ENCODE assay signal across 18 mouse cellular contexts in the genomic region with DNA sequence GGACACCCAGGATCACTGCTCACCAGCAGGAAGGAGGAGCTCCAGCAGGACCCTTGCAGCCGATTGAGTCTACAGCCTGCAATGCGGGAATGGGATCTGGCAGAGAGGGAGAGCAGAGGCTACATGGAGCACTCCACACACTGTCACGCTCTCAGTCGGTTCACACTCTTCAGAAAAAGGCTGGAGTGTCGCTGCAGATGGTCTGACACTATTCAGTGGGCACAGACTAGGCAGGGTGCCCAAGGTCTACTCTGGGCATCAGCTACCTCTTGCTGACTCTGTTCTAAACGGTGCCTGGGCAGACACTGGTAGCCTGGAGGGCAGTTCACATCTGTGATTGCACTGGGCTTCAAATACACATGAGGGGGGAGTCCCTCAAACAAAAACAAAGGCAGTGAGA.
DNase-seq lines count a peak whose midpoint lies in the region; ATAC-seq and TF ChIP-seq lines count a peak whose summit lies in the region.
"Had no signal": no experiment of that assay in that cellular context is flagged by ENCODE, and none has a peak within 500 bp of the region (broad histone marks: within the 10 kb centered on the region; RNA-seq: fewer than 3 reads in every experiment).

No protein-coding gene starts in this region.

- no peak overlapping the region for H3K4me3 ChIP-seq in forebrain, embryonic 13.5 days
- no peak overlapping the region for H3K4me3 ChIP-seq in forebrain, embryonic 11.5 days (ENCODE audit: low read depth, low read length)
- H3K4me3 ChIP-seq in left cerebral cortex, adult 2 months, result no peak overlapping the region
- H3K4me3 ChIP-seq: embryonic facial prominence, embryonic 15.5 days; liver, embryonic 13.5 days; myocyte had no signal

- ATAC-seq in forebrain, embryonic 13.5 days, result peak; percentile 51; the same call in 1 of the 2 replicates
- ATAC-seq in forebrain, embryonic 11.5 days (replicated peaks; ENCODE audit: low FRiP score), result no peak

- H3K4me1 ChIP-seq in forebrain, embryonic 13.5 days, result no peaks in the 10 kb centered on the region
- no peaks in the 10 kb centered on the region for H3K4me1 ChIP-seq in forebrain, embryonic 11.5 days (replicated peaks; ENCODE audit: control insufficient read depth, insufficient read depth, low read length)
- H3K4me1 ChIP-seq: embryonic facial prominence, embryonic 15.5 days; liver, embryonic 13.5 days had no signal

- no peak overlapping the region for H3K4me2 ChIP-seq in forebrain, embryonic 13.5 days
- H3K4me2 ChIP-seq in forebrain, embryonic 11.5 days (ENCODE audit: low read depth, low read length, severe bottlenecking), result no peak overlapping the region
- H3K4me2 ChIP-seq: embryonic facial prominence, embryonic 15.5 days; liver, embryonic 13.5 days had no signal

- no peak for DNase-seq in forebrain, embryonic 11.5 days (ENCODE audit: low spot score)
- peak; percentile 24 to 60 for DNase-seq in layer of hippocampus, adult 18-20 months (ENCODE audit: low spot score in 2 of 2)
- no peak for DNase-seq in layer of hippocampus, adult 11-12 months (ENCODE audit: low spot score)
- peak; percentile 82 for DNase-seq in brain, adult 2 months (ENCODE audit: low read depth, low spot score)
- DNase-seq in left cerebral cortex, adult 2 months (ENCODE audit: extremely low spot score in 1 of 2, low spot score in 2 of 2), result peak in 1 of 2 experiments; percentile 25
- DNase-seq in kidney, adult 11 months, result no peak
- DNase-seq: adrenal gland, adult 8-10 months; B cell, adult 2 months; heart, adult 18-20 months; heart, postnatal 10 days; kidney, adult 18-20 months; kidney, postnatal 25 days; liver, embryonic 13.5 days; lung, postnatal 10 days had no signal

- no peaks in the 10 kb centered on the region for H3K9me3 ChIP-seq in forebrain, embryonic 13.5 days (replicated peaks)
- H3K9me3 ChIP-seq in forebrain, embryonic 11.5 days (ENCODE audit: control insufficient read depth, low read length), result no peaks in the 10 kb centered on the region
- H3K9me3 ChIP-seq: embryonic facial prominence, embryonic 15.5 days; liver, embryonic 13.5 days had no signal

- no peaks in the 10 kb centered on the region for H3K36me3 ChIP-seq in forebrain, embryonic 13.5 days (ENCODE audit: poor library complexity, severe bottlenecking)
- H3K36me3 ChIP-seq in forebrain, embryonic 11.5 days (ENCODE audit: control insufficient read depth, insufficient read depth, low read length), result no peaks in the 10 kb centered on the region
- H3K36me3 ChIP-seq: embryonic facial prominence, embryonic 15.5 days; liver, embryonic 13.5 days had no signal

- TF ChIP-seq CTCF in left cerebral cortex, adult 2 months (IDR thresholded peaks at IDR 0.05), result no peak

- intact Hi-C loops in left cerebral cortex, adult 2 months (cut with DNase I), result no loop called here

- no peak overlapping the region for H3K9ac ChIP-seq in forebrain, embryonic 13.5 days
- no peak overlapping the region for H3K9ac ChIP-seq in forebrain, embryonic 11.5 days (ENCODE audit: low read length)
- H3K9ac ChIP-seq: embryonic facial prominence, embryonic 15.5 days; liver, embryonic 13.5 days had no signal

- no peaks in the 10 kb centered on the region for H3K27me3 ChIP-seq in forebrain, embryonic 13.5 days
- H3K27me3 ChIP-seq in forebrain, embryonic 11.5 days (ENCODE audit: control insufficient read depth, insufficient read depth, low read length), result no peaks in the 10 kb centered on the region
- H3K27me3 ChIP-seq: embryonic facial prominence, embryonic 15.5 days; liver, embryonic 13.5 days had no signal

- no peak overlapping the region for H3K27ac ChIP-seq in forebrain, embryonic 13.5 days
- H3K27ac ChIP-seq in forebrain, embryonic 11.5 days (ENCODE audit: low read depth, low read length), result no peak overlapping the region
- peak overlapping the region; percentile 61 for H3K27ac ChIP-seq in left cerebral cortex, adult 2 months
- H3K27ac ChIP-seq: embryonic facial prominence, embryonic 15.5 days; liver, embryonic 13.5 days; stomach, postnatal 0 days had no signal

- 65% methylated on average over 6 of the region's 6 CpGs for WGBS in forebrain, embryonic 13.5 days
- WGBS in forebrain, embryonic 11.5 days, result 77% methylated on average over 6 of the region's 6 CpGs

Comparison
In these comparisons a context has a peak if more than half of its experiments do, and no peak if none do; other contexts are left out.
1. DNase-seq: peak in layer of hippocampus, adult 18-20 months (2 of 2) and brain, adult 2 months (single experiment); none in forebrain, embryonic 11.5 days (single experiment), layer of hippocampus, adult 11-12 months (single experiment) and kidney, adult 11 months (single experiment).